Mouse (Mus musculus) liver, embryonic 14.5 days (tissue): ENCODE data around the gene Pgap3. TPM values are rescaled to one million over a fixed set of nuclear protein-coding genes. Genes with fewer than 3 reads are reported as not detected.
A peak's percentile ranks its signal among the peaks of the same experiment; 100 is the strongest.

Source experiments
- ATAC-seq: fragments of 200-750 bp; cut with Nextera tagmentation; 2 replicates; pipeline ENCODE4 v1.8.0; 2017; ENCODE audit warnings: moderate number of reproducible peaks, mild to moderate bottlenecking, moderate library complexity; ENCODE audit not compliant: insufficient read depth
- DNase-seq, 3 experiments: peaks; one replicate each; pipeline ENCODE4 v3.0.0-alpha.2; 2012 to 2013; ENCODE audit warnings: low read depth in 3 of 3, low spot score in 3 of 3
- H3K27ac ChIP-seq: fragments of 300-500 bp; sonication (generic); 2 replicates; pipeline ENCODE4 v1.5.1; 2014; ENCODE audit warnings: moderate library complexity, mild to moderate bottlenecking, control low read depth, inconsistent platforms
- H3K27me3 ChIP-seq: fragments of 300-500 bp; sonication (generic); 2 replicates; pipeline ENCODE4 v1.6.1; 2014; ENCODE audit warnings: mild to moderate bottlenecking, low read length, moderate library complexity; ENCODE audit not compliant: control insufficient read depth, insufficient read depth
- H3K36me3 ChIP-seq: fragments of 300-500 bp; sonication (generic); replicated peaks from 2 replicates; pipeline ENCODE4 v1.6.1; 2014; ENCODE audit warnings: low read depth; ENCODE audit not compliant: control insufficient read depth, insufficient read depth
- H3K4me1 ChIP-seq, 2 experiments: fragments of 200-500 bp in 1 of 2; fragments of 300-500 bp in 1 of 2; sonication (generic) in 1 of 2; replicated peaks; 2 replicates each; pipeline ENCODE4 v1.6.1; 2012 to 2014; ENCODE audit warnings: antibody characterized with exemption in 1 of 2, inconsistent platforms in 1 of 2, low read length in 1 of 2; ENCODE audit not compliant: control insufficient read depth in 2 of 2, insufficient read depth in 2 of 2
- H3K4me2 ChIP-seq: fragments of 300-500 bp; sonication (generic); 2 replicates; pipeline ENCODE4 v1.6.1; 2014; ENCODE audit warnings: low read depth, mild to moderate bottlenecking, control low read depth, moderate library complexity
- H3K4me3 ChIP-seq, 2 experiments: fragments of 200-500 bp in 1 of 2; fragments of 300-500 bp in 1 of 2; sonication (generic) in 1 of 2; 2 replicates each; pipeline ENCODE4 v1.5.1; 2012 to 2014; ENCODE audit warnings: low read depth in 2 of 2, low read length in 2 of 2, mild to moderate bottlenecking in 2 of 2, control low read depth in 1 of 2, inconsistent platforms in 1 of 2, moderate library complexity in 1 of 2; ENCODE audit not compliant: insufficient read depth in 1 of 2
- H3K9ac ChIP-seq: fragments of 300-500 bp; sonication (generic); replicated peaks from 2 replicates; pipeline ENCODE4 v1.6.1; 2014; ENCODE audit warnings: mild to moderate bottlenecking, control low read depth, moderate library complexity
- H3K9me3 ChIP-seq: fragments of 300-500 bp; sonication (generic); 2 replicates; pipeline ENCODE4 v1.6.1; 2016; ENCODE audit warnings: low read length, mixed read lengths; ENCODE audit not compliant: control insufficient read depth
- CTCF ChIP-seq: IDR thresholded peaks from 2 replicates; pipeline ENCODE4 v1.5.1; 2016; ENCODE audit warnings: antibody characterized with exemption, low read depth, control low read depth
- EP300 ChIP-seq: IDR thresholded peaks from 2 replicates; pipeline ENCODE4 v1.6.1; 2016; ENCODE audit warnings: antibody characterized with exemption, low read depth
- WGBS: fragments of 180-500 bp; shearing (Covaris S2); extraction: QIAGEN DNeasy Blood & Tissue Kit; methylation state at CpG from one replicate; pipeline ENCODE4 v1.1.7; 2014; ENCODE audit not compliant: insufficient replicate concordance; 5-methylcytosine and 5-hydroxymethylcytosine counted together
- polyA plus RNA-seq, 2 experiments: library from polyadenylated mRNA; depleted of rRNA in 1 of 2; stranded (reverse) in 1 of 2; unstranded in 1 of 2; fragments of >200 nt; fragmentation: Nextera tagmentation in 1 of 2; extraction: Ambion mirVana in 1 of 2; gene quantifications; 2 replicates each; pipeline versions ENCODE4 v1.2.1 to v1.2.3; 2012 to 2014

Gene Pgap3
- polyA plus RNA-seq (2012; rRNA removed) (3.3 and 3.9 TPM in 2 replicates), polyA plus RNA-seq (2014; fragmentation: Nextera tagmentation; extraction: Ambion mirVana) (2.7 and 3.4 TPM in 2 replicates)

DNA sequence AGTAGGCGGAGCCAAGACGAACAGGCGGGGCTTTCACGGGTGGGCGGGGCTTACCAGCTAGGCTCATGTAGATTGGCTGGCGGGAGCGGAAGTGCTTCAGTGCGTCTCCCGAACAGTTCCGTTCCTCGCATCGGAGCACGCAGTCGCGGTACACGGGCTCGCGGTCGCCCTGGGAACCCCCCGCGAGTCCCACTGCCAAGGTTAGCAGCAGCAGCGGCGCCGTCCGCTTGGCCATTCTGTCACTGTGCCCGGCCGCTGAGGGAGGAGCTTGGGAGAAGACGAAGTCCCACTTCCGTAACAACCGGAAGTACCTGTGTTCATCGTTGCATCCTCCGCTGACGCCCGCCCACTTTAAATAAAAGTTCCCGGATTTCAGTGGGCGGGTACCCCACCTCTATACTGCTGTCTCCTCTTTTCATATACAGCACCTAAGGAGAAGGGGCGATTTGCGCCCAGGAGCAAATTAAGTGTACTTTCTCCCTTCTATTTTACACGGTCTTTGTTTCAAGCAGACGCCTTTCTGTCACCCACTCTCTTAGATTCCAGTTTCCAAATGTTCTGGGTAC lies at the start of gene Pgap3:
Gene Pgap3 (minus strand): TSS at position 330 of the 566 bp plus-strand sequence.
- Histone ChIP-seq H3K36me3 (no peaks in the 10 kb centered on the region), H3K9me3 (no peaks in the 10 kb centered on the region), H3K27ac (peak within 1 kb of the TSS; percentile 72), H3K9ac (peak within 1 kb of the TSS; percentile 67), H3K4me1 (peaks cover 8 to 15% of the 10 kb centered on the region in 2 experiments), H3K27me3 (no peaks in the 10 kb centered on the region), H3K4me3 (peak within 1 kb of the TSS; percentile 74 to 91), H3K4me2 (peak within 1 kb of the TSS; percentile 70)
- ATAC-seq (peak; percentile 86), DNase-seq (peak; percentile 71 to 72 (median 72))
- TF ChIP-seq CTCF (no peak), EP300 (no peak)
- under 1% methylated on average over 39 of the region's 40 CpGs for WGBS

DNA sequence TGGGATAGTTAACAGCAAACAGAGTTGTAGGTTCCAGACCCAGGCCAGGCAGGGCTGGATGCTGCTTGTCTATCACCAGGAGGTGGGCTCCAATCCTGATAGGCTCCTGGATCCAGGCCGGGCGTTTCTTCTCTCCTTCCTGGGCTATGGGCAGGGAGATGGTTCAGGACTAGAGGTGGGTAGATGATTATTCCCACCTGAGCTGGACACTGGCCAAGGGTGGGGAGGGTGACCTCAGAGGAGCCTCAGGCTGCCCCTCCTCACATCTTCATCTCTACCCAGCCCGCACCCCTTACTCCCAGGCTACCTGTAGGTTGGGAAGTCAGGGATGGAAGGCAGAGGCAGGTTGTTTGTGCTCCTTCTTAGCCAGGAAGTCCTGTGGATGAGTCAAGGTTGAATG lies 49.1 kb upstream of the Pgap3 start:
- DNase-seq (no peak), ATAC-seq (no peak)
- TF ChIP-seq EP300 (no peak), CTCF (no peak)
- Histone ChIP-seq H3K36me3 (no peaks in the 10 kb centered on the region), H3K27me3 (peaks cover 26% of the 10 kb centered on the region), H3K9ac (no peak overlapping the region), H3K4me1 (peaks cover 0 to 7% of the 10 kb centered on the region in 2 experiments; a peak in 2 of 4 replicates), H3K4me2 (peak overlapping the region; percentile 50), H3K9me3 (no peaks in the 10 kb centered on the region), H3K4me3 (0 out of 4 replicates have a peak overlapping the region, but pooled peaks of 1 of the 2 experiments have one; percentile 34), H3K27ac (no peak overlapping the region)
- WGBS = 57% methylated on average over 3 of the region's 3 CpGs

DNA sequence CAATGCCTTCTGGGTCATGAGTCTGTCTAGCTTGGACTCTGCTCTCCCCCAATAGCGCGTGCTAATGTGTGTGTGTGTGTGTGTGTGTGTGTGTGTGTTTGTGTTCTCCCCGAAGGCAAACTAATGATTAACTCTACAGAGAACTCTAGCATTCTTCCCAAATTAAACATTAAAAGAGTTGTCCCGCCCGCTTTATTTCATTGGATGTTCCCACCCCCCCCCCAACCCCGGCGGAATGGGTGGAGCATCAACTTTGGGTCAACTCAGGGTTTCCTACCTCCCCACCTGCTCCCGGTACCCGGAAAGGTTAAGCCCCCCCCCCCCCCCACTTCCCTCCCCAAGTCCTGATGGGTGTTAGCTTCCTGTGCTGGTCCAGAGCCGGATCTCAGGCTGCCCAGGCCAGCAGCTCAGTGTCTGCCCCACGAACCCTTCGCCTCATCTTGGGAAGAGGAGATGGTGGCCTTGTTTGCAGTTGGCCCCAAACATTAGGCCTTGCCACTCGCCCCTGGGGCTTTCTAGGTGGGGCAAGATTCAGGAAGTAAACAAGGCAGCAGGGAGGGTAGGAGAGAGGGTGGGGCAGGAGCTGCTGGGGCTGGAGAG lies 48.0 kb upstream of the Pgap3 start:
- Histone ChIP-seq H3K27ac (no peak overlapping the region), H3K4me1 (peaks cover 0 to 7% of the 10 kb centered on the region in 2 experiments; a peak in 2 of 4 replicates), H3K9ac (peak overlapping the region; percentile 10; the same call in 1 of the 2 replicates), H3K27me3 (peaks cover 26% of the 10 kb centered on the region), H3K4me3 (peak overlapping the region; percentile 36 to 71), H3K4me2 (peak overlapping the region; percentile 50), H3K9me3 (no peaks in the 10 kb centered on the region), H3K36me3 (no peaks in the 10 kb centered on the region)
- TF ChIP-seq EP300 = no peak
- TF ChIP-seq CTCF = no peak
- DNase-seq = no peak
- WGBS = 36% methylated on average over 13 of the region's 13 CpGs
- ATAC-seq = peak; percentile 47

DNA sequence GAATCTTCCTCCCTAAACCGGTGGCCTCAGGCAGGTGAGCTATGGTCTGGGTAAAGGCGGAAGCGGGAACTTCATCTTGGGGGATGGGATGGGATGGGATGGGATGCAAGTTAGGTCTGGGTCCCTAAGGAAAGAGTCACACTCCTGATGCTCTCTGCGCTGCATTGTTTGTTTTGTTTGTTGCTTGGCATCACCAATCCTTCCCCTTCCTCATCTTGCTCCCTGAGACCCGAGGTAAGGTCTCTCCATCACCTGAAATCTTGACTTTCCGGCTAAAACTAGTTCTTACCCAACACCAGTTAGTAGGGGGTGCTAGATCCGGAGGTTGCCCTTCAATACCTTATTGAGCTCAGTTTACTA lies 47.2 kb upstream of the Pgap3 start:
- DNase-seq (no peak), ATAC-seq (no peak)
- peaks cover 0 to 7% of the 10 kb centered on the region in 2 experiments; a peak in 2 of 4 replicates for H3K4me1 ChIP-seq
- TF ChIP-seq CTCF (no peak), EP300 (no peak)
- WGBS = 13% methylated on average over 7 of the region's 7 CpGs
- no peaks in the 10 kb centered on the region for H3K9me3 ChIP-seq
- peaks cover 26% of the 10 kb centered on the region for H3K27me3 ChIP-seq
- no peak overlapping the region; the same call in 1 of the 2 replicates for H3K9ac ChIP-seq
- no peak overlapping the region; the same call in 1 of the 2 replicates for H3K4me2 ChIP-seq
- no peaks in the 10 kb centered on the region for H3K36me3 ChIP-seq
- no peak overlapping the region; the same call in 1 of the 2 replicates for H3K27ac ChIP-seq
- peak overlapping the region; percentile 36 to 71 for H3K4me3 ChIP-seq
